Mouse (Mus musculus) cerebellum, postnatal 36 days (tissue): ENCODE data around the gene Cyp3a25.
"Not testable (repeated sequence)": the region's sequence is repeated elsewhere in the genome, so short reads cannot be mapped to it uniquely, and the experiment has no call there.

ENCODE experiments used
- DNase-seq, 2 experiments: peaks; one replicate each; pipeline ENCODE4 v3.0.0; 2021 to 2022; ENCODE audit warnings: mixed read lengths in 2 of 2

The Cyp3a25 gene

GRCm38 (mm10) chr5:146009509-146009908 lies at the start of gene Cyp3a25:
Gene Cyp3a25, minus strand, starts transcription at chr5:146009618.
- not testable (repeated sequence) for DNase-seq

DNA sequence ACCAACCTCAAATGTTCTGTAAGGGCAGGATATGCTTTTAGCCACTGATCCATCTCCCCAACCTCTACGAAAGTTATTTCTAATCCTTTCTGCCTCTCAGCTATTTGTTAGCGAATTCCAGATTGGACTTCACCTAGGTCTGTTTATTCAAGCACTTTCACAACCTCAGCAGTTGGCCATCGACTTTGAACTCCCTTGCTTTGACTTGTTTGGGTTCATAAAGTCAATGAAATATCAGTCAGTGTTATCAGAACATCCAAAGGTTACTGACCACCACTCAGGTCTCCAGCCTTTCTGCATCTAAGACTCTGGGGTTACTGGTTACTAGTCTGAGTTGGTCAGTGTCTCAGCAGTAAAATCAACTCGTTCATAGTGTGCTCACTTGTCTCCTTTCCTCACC lies 11.7 kb upstream of the Cyp3a25 start:
- no peak for DNase-seq

- DNase-seq = no peak
These were observed 8.9 kb upstream of the Cyp3a25 start for GRCm38 (mm10) chr5:146018275-146018674.

GRCm38 (mm10) chr5:146011251-146011650 lies 1.8 kb upstream of the Cyp3a25 start:
- DNase-seq = no peak

- no peak for DNase-seq
These were observed 42.3 kb downstream of the Cyp3a25 start for GRCm38 (mm10) chr5:145967080-145967479.
